Mouse (Mus musculus): ENCODE results near the gene Blm. TPM values are rescaled to one million over a fixed set of nuclear protein-coding genes. Genes with fewer than 3 reads are reported as not detected.

Blm gene
- polyA plus RNA-seq, 1 experiment from 2014 or later = 35.6 TPM

DNA sequence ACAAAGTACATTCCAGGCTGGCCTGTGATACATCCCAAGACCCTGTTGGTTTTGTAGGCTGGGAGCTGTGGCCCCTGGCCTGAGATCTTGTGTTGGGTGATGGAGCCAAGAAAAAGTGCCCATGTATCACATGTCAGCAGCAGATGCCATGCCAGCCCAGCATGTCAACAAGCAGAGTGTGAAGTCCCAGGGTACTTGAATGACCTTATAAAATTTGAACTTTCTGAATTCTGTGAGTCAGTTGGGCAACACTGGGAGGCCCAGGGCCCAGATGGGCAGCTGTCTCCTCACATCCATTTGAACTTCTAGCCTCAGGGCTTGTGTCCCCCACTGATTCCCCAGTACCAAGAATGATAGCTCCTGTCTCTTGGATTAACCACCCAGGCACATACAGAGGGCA lies 117.3 kb downstream of the Blm start:
- no peaks in the 10 kb centered on the region for H3K36me3 ChIP-seq
- H3K27ac ChIP-seq = no peak overlapping the region
- DNase-seq (ENCODE audit: low spot score) = no peak
- no peak overlapping the region for H3K4me3 ChIP-seq
- H3K4me1 ChIP-seq = peaks cover 26% of the 10 kb centered on the region
- no peaks in the 10 kb centered on the region for H3K27me3 ChIP-seq (ENCODE audit: insufficient read depth, poor library complexity, severe bottlenecking)
- no peaks in the 10 kb centered on the region for H3K9me3 ChIP-seq

GRCm38 (mm10) chr7:80416969-80417368 lies 118.0 kb downstream of the Blm start:
- H3K27ac ChIP-seq = no peak overlapping the region
- no peak overlapping the region for H3K4me3 ChIP-seq
- H3K9me3 ChIP-seq = no peaks in the 10 kb centered on the region
- WGBS = 67% methylated on average over 7 of the region's 7 CpGs
- DNase-seq (ENCODE audit: low spot score) = no peak
- no peaks in the 10 kb centered on the region for H3K36me3 ChIP-seq
- no peaks in the 10 kb centered on the region for H3K27me3 ChIP-seq (ENCODE audit: insufficient read depth, poor library complexity, severe bottlenecking)
- peaks cover 24% of the 10 kb centered on the region for H3K4me1 ChIP-seq

GRCm38 (mm10) chr7:80414303-80414855 lies 120.5 kb downstream of the Blm start:
- no peak overlapping the region for H3K4me3 ChIP-seq
- H3K4me1 ChIP-seq = peaks cover 29% of the 10 kb centered on the region
- H3K27me3 ChIP-seq (ENCODE audit: insufficient read depth, poor library complexity, severe bottlenecking) = no peaks in the 10 kb centered on the region
- no peak for DNase-seq (ENCODE audit: low spot score)
- WGBS = 80% methylated on average over 7 of the region's 7 CpGs
- no peaks in the 10 kb centered on the region for H3K9me3 ChIP-seq
- H3K27ac ChIP-seq = no peak overlapping the region
- no peaks in the 10 kb centered on the region for H3K36me3 ChIP-seq

DNA sequence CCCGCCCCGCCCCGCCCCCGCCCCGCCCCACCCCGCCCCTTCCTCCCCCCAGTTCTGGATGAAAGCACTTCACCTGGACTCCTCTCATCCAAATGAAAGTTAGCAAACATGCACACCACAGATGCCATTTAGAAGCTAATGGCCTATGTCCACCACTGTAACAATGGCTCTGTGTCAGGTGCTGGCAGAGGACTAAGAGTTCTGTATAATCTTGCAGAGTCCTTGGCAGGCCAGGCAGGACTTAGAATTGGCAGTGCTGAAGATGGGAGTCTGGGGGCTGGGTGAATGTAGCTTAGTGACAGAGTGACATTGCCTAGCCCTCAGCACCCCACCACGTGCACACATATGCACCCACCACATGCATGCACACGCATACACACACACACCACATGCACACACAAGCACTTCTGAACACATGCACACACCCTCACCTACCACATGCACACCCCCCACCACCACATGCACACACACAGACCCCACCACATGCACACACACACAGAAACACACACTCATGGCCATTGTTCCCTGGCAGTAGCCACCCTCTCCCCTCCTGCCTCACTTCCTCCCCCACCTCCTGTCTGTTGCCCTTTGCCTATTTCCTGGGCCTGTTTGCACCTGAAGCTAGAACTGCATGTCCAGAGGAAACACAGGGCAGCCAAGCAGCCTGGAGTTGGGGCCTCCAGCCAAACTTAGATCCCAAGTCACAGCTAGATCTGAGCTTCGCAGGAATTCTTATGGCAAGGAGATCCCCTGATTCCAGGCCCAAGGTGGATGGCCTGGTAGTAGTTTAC lies 121.2 kb downstream of the Blm start:
- Histone ChIP-seq H3K4me1 (peaks cover 27% of the 10 kb centered on the region), H3K9me3 (no peaks in the 10 kb centered on the region), H3K27ac (no peak overlapping the region), H3K36me3 (no peaks in the 10 kb centered on the region), H3K27me3 (ENCODE audit: insufficient read depth, poor library complexity, severe bottlenecking) (no peaks in the 10 kb centered on the region), H3K4me3 (no peak overlapping the region)
- DNase-seq (ENCODE audit: low spot score) = no peak
- WGBS = 83% methylated on average over 9 of the region's 9 CpGs

- Histone ChIP-seq H3K27ac (no peak overlapping the region), H3K36me3 (no peaks in the 10 kb centered on the region), H3K27me3 (ENCODE audit: insufficient read depth, poor library complexity, severe bottlenecking) (no peaks in the 10 kb centered on the region), H3K9me3 (no peaks in the 10 kb centered on the region), H3K4me1 (peaks cover 24% of the 10 kb centered on the region), H3K4me3 (no peak overlapping the region)
- DNase-seq (ENCODE audit: low spot score) = no peak
- whole genome bisulfite sequencing = 78% methylated on average over 5 of the region's 5 CpGs
These were observed 122.1 kb downstream of the Blm start for GRCm38 (mm10) chr7:80412781-80413180.

DNA sequence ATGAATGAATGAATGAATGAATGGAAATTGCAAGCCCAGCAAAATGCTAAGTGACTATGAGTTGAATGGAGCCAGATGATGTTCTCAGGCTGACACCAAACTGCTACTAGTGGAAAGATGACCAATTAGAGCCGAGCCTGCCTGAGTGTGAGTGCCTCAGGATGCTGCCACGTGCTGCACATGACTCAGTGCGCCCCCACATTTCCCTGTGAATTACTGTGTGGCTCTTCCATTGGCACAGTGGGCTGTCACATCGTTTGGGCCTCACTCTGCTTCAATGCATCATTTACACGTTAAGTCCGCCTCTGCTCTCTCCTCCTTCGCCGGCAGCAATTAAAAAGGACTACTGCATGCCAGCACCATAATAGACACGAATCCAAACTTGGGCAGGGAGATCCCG lies 122.6 kb downstream of the Blm start:
- no peak overlapping the region for H3K4me3 ChIP-seq
- H3K36me3 ChIP-seq = no peaks in the 10 kb centered on the region
- H3K4me1 ChIP-seq = peaks cover 29% of the 10 kb centered on the region
- WGBS = 85% methylated on average over 10 of the region's 10 CpGs
- no peaks in the 10 kb centered on the region for H3K9me3 ChIP-seq
- no peaks in the 10 kb centered on the region for H3K27me3 ChIP-seq (ENCODE audit: insufficient read depth, poor library complexity, severe bottlenecking)
- H3K27ac ChIP-seq = no peak overlapping the region
- no peak for DNase-seq (ENCODE audit: low spot score)

DNA sequence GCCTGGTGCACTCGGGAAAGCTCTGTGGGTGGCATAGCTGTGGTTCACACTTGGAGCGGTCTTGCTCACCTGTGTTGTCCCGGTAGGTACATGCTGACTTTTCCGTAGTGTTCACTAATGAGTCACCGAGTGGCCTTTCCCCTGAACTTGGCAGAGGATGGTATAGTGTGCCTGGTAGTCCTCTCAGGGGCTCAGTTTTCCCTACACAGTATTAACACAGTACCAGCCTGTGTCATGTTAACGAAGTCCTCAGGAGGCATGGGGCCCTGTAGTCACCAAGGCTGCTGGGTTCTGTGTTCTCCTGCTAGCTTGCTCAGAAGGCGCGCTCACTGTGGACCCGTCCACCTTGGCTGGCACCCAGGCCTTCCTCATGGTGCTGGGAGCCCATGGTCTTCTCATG lies 124.5 kb downstream of the Blm start:
- Histone ChIP-seq H3K4me3 (no peak overlapping the region), H3K9me3 (no peaks in the 10 kb centered on the region), H3K4me1 (peaks cover 42% of the 10 kb centered on the region), H3K27me3 (ENCODE audit: insufficient read depth, poor library complexity, severe bottlenecking) (no peaks in the 10 kb centered on the region), H3K36me3 (no peaks in the 10 kb centered on the region), H3K27ac (peak overlapping the region; percentile 48; the same call in 1 of the 2 replicates)
- WGBS = 83% methylated on average over 9 of the region's 9 CpGs
- no peak for DNase-seq (ENCODE audit: low spot score)

DNA sequence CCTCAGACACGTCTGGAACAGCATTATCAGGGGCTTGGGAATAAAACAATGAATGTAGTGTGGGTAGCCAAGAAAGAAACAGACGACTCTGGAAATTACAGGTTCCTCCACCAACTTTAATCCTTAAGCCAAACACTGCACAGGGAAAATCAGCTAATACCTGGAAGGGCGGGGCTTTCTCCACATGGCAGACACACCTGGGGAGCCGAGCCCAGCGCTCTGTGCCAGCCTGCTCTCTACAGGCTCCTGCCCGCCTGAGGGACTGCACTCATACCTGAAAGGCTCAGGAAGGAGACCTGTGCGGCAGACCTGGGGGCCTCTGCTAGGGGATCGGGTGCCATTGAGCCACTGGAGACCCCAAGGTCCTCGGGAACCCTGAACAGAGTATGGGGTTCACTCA lies 127.2 kb downstream of the Blm start:
- Histone ChIP-seq H3K36me3 (no peaks in the 10 kb centered on the region), H3K4me1 (peaks cover 55% of the 10 kb centered on the region), H3K4me3 (no peak overlapping the region), H3K27ac (no peak overlapping the region), H3K27me3 (ENCODE audit: insufficient read depth, poor library complexity, severe bottlenecking) (no peaks in the 10 kb centered on the region), H3K9me3 (no peaks in the 10 kb centered on the region)
- DNase-seq (ENCODE audit: low spot score) = no peak
- WGBS = 68% methylated on average over 9 of the region's 9 CpGs

DNA sequence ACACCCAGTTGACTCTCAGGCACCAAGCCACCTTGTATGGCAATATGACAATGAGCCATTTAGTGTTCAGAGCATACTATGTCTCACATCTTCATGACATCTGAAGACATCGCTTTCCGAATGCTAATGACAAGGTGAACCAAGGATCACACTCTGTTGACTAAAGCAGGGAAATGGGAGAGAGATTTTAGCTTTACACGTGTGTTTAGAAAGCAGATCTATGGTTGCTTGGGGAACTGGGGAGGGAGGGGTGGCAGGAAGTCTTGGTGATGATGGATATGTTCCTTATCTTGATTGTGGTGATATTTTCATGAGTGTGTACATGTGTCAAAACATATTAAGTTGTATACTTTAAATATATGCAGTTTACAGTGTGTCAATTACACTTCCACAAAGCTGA lies 128.7 kb downstream of the Blm start:
- H3K27me3 ChIP-seq (ENCODE audit: insufficient read depth, poor library complexity, severe bottlenecking) = no peaks in the 10 kb centered on the region
- no peak overlapping the region for H3K27ac ChIP-seq
- H3K4me1 ChIP-seq = peaks cover 56% of the 10 kb centered on the region
- H3K9me3 ChIP-seq = no peaks in the 10 kb centered on the region
- H3K36me3 ChIP-seq = no peaks in the 10 kb centered on the region
- 83% methylated on average over 3 of the region's 3 CpGs for WGBS
- DNase-seq (ENCODE audit: low spot score) = no peak
- H3K4me3 ChIP-seq = no peak overlapping the region

DNA sequence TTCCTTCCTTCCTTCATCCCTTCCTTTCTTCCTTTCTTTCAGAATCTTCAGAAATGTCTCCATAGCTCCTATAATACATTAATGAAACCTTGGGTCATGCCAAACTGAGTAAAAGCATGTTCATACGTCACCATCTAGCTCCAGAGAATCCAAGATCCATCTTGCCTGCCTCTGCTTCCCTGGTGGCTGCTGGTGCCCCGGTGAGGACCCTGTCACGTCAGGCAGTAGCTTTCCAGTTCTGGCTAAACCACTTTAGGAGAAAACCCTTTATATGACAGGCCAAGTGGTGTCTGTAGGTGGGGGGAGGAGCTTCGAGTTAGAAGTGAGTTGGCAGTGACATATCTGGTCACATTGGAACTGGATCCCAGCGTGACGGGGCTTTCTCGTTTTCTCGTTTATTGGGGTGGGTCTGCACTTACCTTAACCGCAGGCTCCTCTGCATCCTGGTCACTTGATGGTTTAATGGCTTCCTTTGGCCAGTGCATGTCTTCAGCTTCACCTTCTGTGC lies 129.7 kb downstream of the Blm start, which contains the start of gene Furin:
TSS of gene Furin (minus strand) at position 249 of the 508 bp plus-strand sequence.
- Histone ChIP-seq H3K4me1 (peaks cover 63% of the 10 kb centered on the region), H3K36me3 (no peaks in the 10 kb centered on the region), H3K27me3 (ENCODE audit: insufficient read depth, poor library complexity, severe bottlenecking) (no peaks in the 10 kb centered on the region), H3K4me3 (no peak within 1 kb of the TSS), H3K27ac (peak within 1 kb of the TSS; percentile 76), H3K9me3 (no peaks in the 10 kb centered on the region)
- no peak for DNase-seq (ENCODE audit: low spot score)
- 68% methylated on average over 9 of the region's 9 CpGs for WGBS

Other genes starting within 250 kb of the Blm start
- 153 and 163 TPM in 2 replicates for gene Prc1, start 240.7 kb downstream of the Blm start, polyA plus RNA-seq (2016; fragmentation: Nextera tagmentation; extraction: Ambion mirVana)
- gene Rccd1, start 210.7 kb downstream of the Blm start, polyA plus RNA-seq (2016; fragmentation: Nextera tagmentation; extraction: Ambion mirVana) = 9.8 and 10.3 TPM in 2 replicates
- gene Unc45a, start 194.1 kb downstream of the Blm start, polyA plus RNA-seq (2016; fragmentation: Nextera tagmentation; extraction: Ambion mirVana) = 24.3 and 34.2 TPM in 2 replicates
- gene Hddc3, start 192.0 kb downstream of the Blm start, polyA plus RNA-seq (2016; fragmentation: Nextera tagmentation; extraction: Ambion mirVana) = 18.3 and 18.4 TPM in 2 replicates
- gene Man2a2, start 163.7 kb downstream of the Blm start, polyA plus RNA-seq (2016; fragmentation: Nextera tagmentation; extraction: Ambion mirVana) = 20.0 and 20.9 TPM in 2 replicates
- gene Fes, start 147.2 kb downstream of the Blm start, polyA plus RNA-seq (2016; fragmentation: Nextera tagmentation; extraction: Ambion mirVana) = 9.7 and 11.7 TPM in 2 replicates
- gene Furin, start 129.7 kb downstream of the Blm start, polyA plus RNA-seq (2016; fragmentation: Nextera tagmentation; extraction: Ambion mirVana) = 18.1 and 20.7 TPM in 2 replicates
- 14.6 and 18.6 TPM in 2 replicates for gene Crtc3, start 153.8 kb upstream of the Blm start, polyA plus RNA-seq (2016; fragmentation: Nextera tagmentation; extraction: Ambion mirVana)